Mouse (Mus musculus): ENCODE data around the gene Rxrb. TPM values are rescaled to one million over a fixed set of nuclear protein-coding genes. Genes with fewer than 3 reads are reported as not detected.
"Not testable (repeated sequence)": the region's sequence is repeated elsewhere in the genome, so short reads cannot be mapped to it uniquely, and the experiment has no call there.

Gene Rxrb
- polyA plus RNA-seq, 1 experiment from 2014 or later: 28.5 TPM

GRCm38 (mm10) chr17:34000150-34000537 is 31.5 kb upstream of the Rxrb start, which contains the start of gene H2-K1:
Gene H2-K1 (minus strand): TSS chr17:34000347.
- H3K9ac ChIP-seq (ENCODE audit: low read length): peak within 1 kb of the TSS; percentile 37
- DNase-seq (ENCODE audit: low spot score): peak; percentile 83
- no peak within 1 kb of the TSS for H3K27ac ChIP-seq (ENCODE audit: low read depth)
- 0 out of 2 replicates have a peak, but pooled peaks cover 4% of the 10 kb centered on the region for H3K4me1 ChIP-seq (replicated peaks; ENCODE audit: control insufficient read depth, insufficient read depth, low read length)
- WGBS: under 1% methylated on average over 28 of the region's 30 CpGs
- no peaks in the 10 kb centered on the region for H3K9me3 ChIP-seq (ENCODE audit: control insufficient read depth, low read length)
- H3K4me3 ChIP-seq (ENCODE audit: low read depth, low read length): peak within 1 kb of the TSS; percentile 47
- no peaks in the 10 kb centered on the region for H3K36me3 ChIP-seq (ENCODE audit: control insufficient read depth, insufficient read depth, low read length)
- peak within 1 kb of the TSS; percentile 94 for H3K4me2 ChIP-seq (ENCODE audit: low read length)
- peak; percentile 90 for ATAC-seq (replicated peaks; ENCODE audit: low FRiP score, low TSS enrichment, low read depth)
- peaks cover 23% of the 10 kb centered on the region for H3K27me3 ChIP-seq (replicated peaks; ENCODE audit: control insufficient read depth, insufficient read depth, low read length)

GRCm38 (mm10) chr17:34000796-34001195 is 30.8 kb upstream of the Rxrb start:
- H3K9ac ChIP-seq (ENCODE audit: low read length); H3K4me2 ChIP-seq (ENCODE audit: low read length); H3K36me3 ChIP-seq (ENCODE audit: control insufficient read depth, insufficient read depth, low read length); ATAC-seq (replicated peaks; ENCODE audit: low FRiP score, low TSS enrichment, low read depth); H3K4me3 ChIP-seq (ENCODE audit: low read depth, low read length); H3K27ac ChIP-seq (ENCODE audit: low read depth); H3K9me3 ChIP-seq (ENCODE audit: control insufficient read depth, low read length); H3K4me1 ChIP-seq (replicated peaks; ENCODE audit: control insufficient read depth, insufficient read depth, low read length); DNase-seq (ENCODE audit: low spot score): not testable (repeated sequence)
- peaks cover 23% of the 10 kb centered on the region for H3K27me3 ChIP-seq (replicated peaks; ENCODE audit: control insufficient read depth, insufficient read depth, low read length)
- WGBS: 47% methylated on average over 2 of the region's 2 CpGs

DNA sequence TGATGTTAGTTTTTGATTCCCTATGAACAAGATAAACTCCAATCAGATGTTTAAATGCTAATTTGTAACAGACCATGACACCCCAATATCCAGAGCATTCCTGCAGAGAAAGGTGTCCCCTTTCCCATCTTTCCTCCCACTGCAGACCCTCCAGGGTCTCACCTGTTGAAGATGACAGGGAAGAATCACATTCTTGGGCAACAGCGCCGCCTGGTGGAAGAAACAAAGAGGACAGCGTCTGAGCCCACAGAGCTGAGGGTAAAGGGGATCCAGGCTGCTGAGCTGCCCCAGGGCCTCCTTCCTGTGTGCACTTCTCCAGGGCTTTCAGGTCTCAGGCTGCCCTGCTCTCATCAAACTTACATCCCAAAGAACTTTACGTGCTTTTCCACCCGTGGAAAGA is 28.2 kb upstream of the Rxrb start:
- no peak overlapping the region for H3K27ac ChIP-seq (ENCODE audit: low read depth)
- WGBS: 7% methylated on average over 5 of the region's 5 CpGs
- DNase-seq (ENCODE audit: low spot score): peak; percentile 79
- H3K4me2 ChIP-seq (ENCODE audit: low read length): no peak overlapping the region
- H3K4me3 ChIP-seq (ENCODE audit: low read depth, low read length): no peak overlapping the region
- H3K9ac ChIP-seq (ENCODE audit: low read length): no peak overlapping the region
- H3K4me1 ChIP-seq (replicated peaks; ENCODE audit: control insufficient read depth, insufficient read depth, low read length): 0 out of 2 replicates have a peak, but pooled peaks cover 4% of the 10 kb centered on the region
- no peak for ATAC-seq (replicated peaks; ENCODE audit: low FRiP score, low TSS enrichment, low read depth)
- H3K9me3 ChIP-seq (ENCODE audit: control insufficient read depth, low read length): no peaks in the 10 kb centered on the region
- H3K36me3 ChIP-seq (ENCODE audit: control insufficient read depth, insufficient read depth, low read length): no peaks in the 10 kb centered on the region
- peaks cover 23% of the 10 kb centered on the region for H3K27me3 ChIP-seq (replicated peaks; ENCODE audit: control insufficient read depth, insufficient read depth, low read length)

- 44% methylated on average over 2 of the region's 2 CpGs for WGBS
- Histone ChIP-seq H3K9ac (ENCODE audit: low read length) (no peak overlapping the region), H3K4me2 (ENCODE audit: low read length) (no peak overlapping the region), H3K27ac (ENCODE audit: low read depth) (no peak overlapping the region), H3K4me3 (ENCODE audit: low read depth, low read length) (no peak overlapping the region), H3K4me1 (replicated peaks; ENCODE audit: control insufficient read depth, insufficient read depth, low read length) (no peaks in the 10 kb centered on the region), H3K9me3 (ENCODE audit: control insufficient read depth, low read length) (no peaks in the 10 kb centered on the region), H3K27me3 (replicated peaks; ENCODE audit: control insufficient read depth, insufficient read depth, low read length) (0 out of 2 replicates have a peak, but pooled peaks cover 3% of the 10 kb centered on the region), H3K36me3 (ENCODE audit: control insufficient read depth, insufficient read depth, low read length) (no peaks in the 10 kb centered on the region)
- no peak for ATAC-seq (replicated peaks; ENCODE audit: low FRiP score, low TSS enrichment, low read depth)
- DNase-seq (ENCODE audit: low spot score): no peak
Measured at GRCm38 (mm10) chr17:34006570-34006969, 25.0 kb upstream of the Rxrb start.

- ATAC-seq (replicated peaks; ENCODE audit: low FRiP score, low TSS enrichment, low read depth): no peak
- Histone ChIP-seq H3K27ac (ENCODE audit: low read depth) (no peak overlapping the region), H3K4me1 (replicated peaks; ENCODE audit: control insufficient read depth, insufficient read depth, low read length) (no peaks in the 10 kb centered on the region), H3K36me3 (ENCODE audit: control insufficient read depth, insufficient read depth, low read length) (no peaks in the 10 kb centered on the region), H3K27me3 (replicated peaks; ENCODE audit: control insufficient read depth, insufficient read depth, low read length) (no peaks in the 10 kb centered on the region), H3K9me3 (ENCODE audit: control insufficient read depth, low read length) (0 out of 2 replicates have a peak, but pooled peaks cover 2% of the 10 kb centered on the region), H3K4me2 (ENCODE audit: low read length) (no peak overlapping the region), H3K9ac (ENCODE audit: low read length) (no peak overlapping the region), H3K4me3 (ENCODE audit: low read depth, low read length) (no peak overlapping the region)
- WGBS: 71% methylated on average over 5 of the region's 5 CpGs
- DNase-seq (ENCODE audit: low spot score): no peak
Measured at GRCm38 (mm10) chr17:34010156-34010555, 21.5 kb upstream of the Rxrb start.

DNA sequence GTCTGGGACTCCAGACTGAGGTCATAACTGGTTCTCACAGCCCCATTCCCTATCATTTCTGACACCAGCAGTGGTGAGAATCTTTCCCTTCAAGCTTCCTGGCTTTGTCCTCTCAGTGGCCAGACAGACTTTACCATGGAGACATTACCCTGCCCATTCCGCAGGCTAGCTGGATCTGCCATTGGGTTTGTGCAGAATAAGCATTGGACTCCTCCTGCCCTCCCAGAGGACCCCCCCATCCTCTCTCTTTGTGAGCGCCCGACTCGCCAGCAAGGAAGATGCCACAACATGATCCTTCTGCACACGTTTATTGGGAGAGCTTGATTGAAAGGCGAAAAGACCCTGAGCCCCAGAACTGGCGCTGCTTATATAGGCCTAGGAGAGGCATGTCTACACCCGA is 18.2 kb upstream of the Rxrb start:
- WGBS: 96% methylated on average over 8 of the region's 8 CpGs
- Histone ChIP-seq H3K27me3 (replicated peaks; ENCODE audit: control insufficient read depth, insufficient read depth, low read length) (no peaks in the 10 kb centered on the region), H3K4me2 (ENCODE audit: low read length) (no peak overlapping the region), H3K27ac (ENCODE audit: low read depth) (no peak overlapping the region), H3K9ac (ENCODE audit: low read length) (no peak overlapping the region), H3K36me3 (ENCODE audit: control insufficient read depth, insufficient read depth, low read length) (no peaks in the 10 kb centered on the region), H3K9me3 (ENCODE audit: control insufficient read depth, low read length) (0 out of 2 replicates have a peak, but pooled peaks cover 2% of the 10 kb centered on the region), H3K4me1 (replicated peaks; ENCODE audit: control insufficient read depth, insufficient read depth, low read length) (no peaks in the 10 kb centered on the region), H3K4me3 (ENCODE audit: low read depth, low read length) (no peak overlapping the region)
- ATAC-seq (replicated peaks; ENCODE audit: low FRiP score, low TSS enrichment, low read depth) (no peak), DNase-seq (ENCODE audit: low spot score) (no peak)

GRCm38 (mm10) chr17:34021539-34022413 is 9.8 kb upstream of the Rxrb start:
- ATAC-seq (replicated peaks; ENCODE audit: low FRiP score, low TSS enrichment, low read depth): no peak
- 0 out of 2 replicates have a peak, but pooled peaks cover 2% of the 10 kb centered on the region for H3K9me3 ChIP-seq (ENCODE audit: control insufficient read depth, low read length)
- H3K27me3 ChIP-seq (replicated peaks; ENCODE audit: control insufficient read depth, insufficient read depth, low read length): no peaks in the 10 kb centered on the region
- 94% methylated on average over 19 of the region's 23 CpGs for WGBS
- H3K4me3 ChIP-seq (ENCODE audit: low read depth, low read length): no peak overlapping the region
- H3K4me2 ChIP-seq (ENCODE audit: low read length): no peak overlapping the region
- peak; percentile 36 for DNase-seq (ENCODE audit: low spot score)
- H3K36me3 ChIP-seq (ENCODE audit: control insufficient read depth, insufficient read depth, low read length): peaks cover 19% of the 10 kb centered on the region
- H3K4me1 ChIP-seq (replicated peaks; ENCODE audit: control insufficient read depth, insufficient read depth, low read length): peaks cover 16% of the 10 kb centered on the region
- H3K27ac ChIP-seq (ENCODE audit: low read depth): no peak overlapping the region
- no peak overlapping the region for H3K9ac ChIP-seq (ENCODE audit: low read length)

DNA sequence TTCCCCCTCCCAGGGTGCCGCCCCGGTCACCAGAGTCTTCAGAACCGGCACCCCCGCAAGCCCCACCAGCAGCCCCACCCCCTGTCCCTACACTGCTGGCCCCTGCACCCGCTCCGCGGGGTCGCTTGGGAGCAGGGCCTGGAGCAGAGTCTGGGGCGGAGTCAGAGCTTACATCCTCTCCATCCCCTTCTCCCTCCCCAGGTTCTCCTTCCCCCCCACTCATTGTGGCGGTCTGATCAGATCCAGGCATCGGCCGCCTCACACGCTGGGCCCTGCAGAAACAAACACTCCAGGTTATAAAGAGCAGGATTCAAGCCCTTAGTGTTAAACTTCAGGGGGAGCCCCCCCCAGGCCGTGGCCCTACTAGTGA is 9.2 kb upstream of the Rxrb start:
- H3K4me3 ChIP-seq (ENCODE audit: low read depth, low read length): no peak overlapping the region
- DNase-seq (ENCODE audit: low spot score) (peak; percentile 37), ATAC-seq (replicated peaks; ENCODE audit: low FRiP score, low TSS enrichment, low read depth) (no peak)
- peaks cover 19% of the 10 kb centered on the region for H3K36me3 ChIP-seq (ENCODE audit: control insufficient read depth, insufficient read depth, low read length)
- H3K27me3 ChIP-seq (replicated peaks; ENCODE audit: control insufficient read depth, insufficient read depth, low read length): no peaks in the 10 kb centered on the region
- 93% methylated on average over 14 of the region's 14 CpGs for WGBS
- no peak overlapping the region for H3K4me2 ChIP-seq (ENCODE audit: low read length)
- H3K4me1 ChIP-seq (replicated peaks; ENCODE audit: control insufficient read depth, insufficient read depth, low read length): peaks cover 22% of the 10 kb centered on the region
- H3K9me3 ChIP-seq (ENCODE audit: control insufficient read depth, low read length): 0 out of 2 replicates have a peak, but pooled peaks cover 2% of the 10 kb centered on the region
- H3K27ac ChIP-seq (ENCODE audit: low read depth): no peak overlapping the region
- H3K9ac ChIP-seq (ENCODE audit: low read length): no peak overlapping the region
